Mouse (Mus musculus): ENCODE data around the gene Kat5.

Gene Kat5

DNA sequence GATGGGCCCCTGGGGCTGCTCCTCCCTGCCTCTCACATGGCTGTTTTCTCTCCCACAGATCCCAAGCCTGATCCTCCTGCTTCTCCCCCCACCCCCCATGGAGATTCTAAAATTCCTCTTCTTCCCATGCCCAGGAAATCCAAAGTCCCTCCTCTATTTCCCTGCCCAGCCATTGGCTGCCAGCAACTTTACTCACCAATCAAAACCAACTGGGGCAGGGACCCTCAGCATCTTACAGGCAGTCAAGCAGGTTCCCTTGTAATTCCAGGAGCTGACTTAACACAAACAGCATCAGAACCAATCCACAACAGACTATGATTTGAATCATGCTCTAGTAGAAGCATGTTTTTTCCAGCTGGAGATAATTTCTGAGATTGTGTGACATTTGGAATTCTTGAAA lies 19.9 kb upstream of the Kat5 start:
- DNase-seq (ENCODE audit: low spot score) = no peak

- DNase-seq (ENCODE audit: low spot score) = no peak
Observed at GRCm38 (mm10) chr19:5625311-5625710, 15.3 kb upstream of the Kat5 start.

DNA sequence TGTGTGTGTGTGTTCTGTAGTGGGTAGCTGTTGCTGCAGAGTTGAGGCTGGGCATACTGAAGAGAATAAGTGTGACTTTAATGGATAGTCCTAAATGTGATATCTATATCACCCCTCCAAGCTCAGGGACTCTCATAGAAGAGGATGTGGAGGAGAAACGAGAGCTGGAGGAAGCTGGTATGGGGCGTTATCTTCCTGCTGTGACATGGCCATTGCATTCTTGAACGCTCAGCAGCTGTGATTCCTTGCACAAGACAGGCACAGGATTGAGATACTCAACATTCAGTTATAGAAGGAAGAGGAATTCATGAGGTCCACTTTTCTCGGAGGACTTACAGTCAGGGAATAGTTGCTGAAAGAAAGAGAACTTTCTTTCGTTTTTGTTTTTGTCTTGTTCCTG lies 11.8 kb upstream of the Kat5 start:
- no peak for DNase-seq (ENCODE audit: low spot score)

- no peak for DNase-seq (ENCODE audit: low spot score)
Observed at GRCm38 (mm10) chr19:5620007-5620406, 10.0 kb upstream of the Kat5 start.

DNA sequence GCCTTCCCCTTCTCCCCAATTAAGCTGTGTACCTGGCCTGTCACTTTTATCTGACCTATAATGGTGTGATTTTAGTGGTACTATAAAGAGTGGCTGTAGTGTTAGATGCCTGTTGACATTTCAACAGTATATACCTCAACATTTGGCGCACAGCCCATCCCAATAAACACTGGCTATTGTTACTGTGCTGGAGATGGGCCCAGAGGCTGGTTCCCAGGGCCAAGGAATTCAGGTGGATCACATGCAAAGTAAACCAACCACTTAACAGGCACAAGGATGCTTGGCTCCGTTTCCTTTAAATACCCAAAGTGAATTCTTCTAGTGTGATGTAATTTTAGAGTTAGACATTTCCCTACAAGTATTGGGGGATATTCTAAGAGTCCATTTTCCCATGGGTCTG lies 4.9 kb upstream of the Kat5 start:
- DNase-seq (ENCODE audit: low spot score) = peak; percentile 86

GRCm38 (mm10) chr19:5612762-5613411 lies 2.9 kb upstream of the Kat5 start:
- no peak for DNase-seq (ENCODE audit: low spot score)

DNA sequence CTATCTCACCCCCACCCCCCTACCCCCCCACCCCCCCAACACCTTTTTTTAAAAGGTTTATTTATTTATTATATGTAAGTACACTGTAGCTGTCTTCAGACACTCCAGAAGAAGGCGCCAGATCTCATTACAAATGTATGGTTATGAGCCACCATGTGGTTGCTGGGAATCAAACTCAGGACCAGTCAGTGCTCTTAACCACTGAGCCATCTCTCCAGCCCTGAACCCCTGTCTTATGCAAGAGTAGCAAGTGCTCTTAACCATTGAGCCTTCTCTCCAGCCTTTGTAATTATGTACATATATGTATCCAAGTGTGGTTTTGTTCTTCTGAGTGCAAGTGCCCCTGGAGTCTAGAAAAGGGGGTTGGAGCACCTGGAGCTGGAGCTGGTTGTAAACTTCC lies 1.9 kb upstream of the Kat5 start:
- peak; percentile 41 for DNase-seq (ENCODE audit: low spot score)

DNA sequence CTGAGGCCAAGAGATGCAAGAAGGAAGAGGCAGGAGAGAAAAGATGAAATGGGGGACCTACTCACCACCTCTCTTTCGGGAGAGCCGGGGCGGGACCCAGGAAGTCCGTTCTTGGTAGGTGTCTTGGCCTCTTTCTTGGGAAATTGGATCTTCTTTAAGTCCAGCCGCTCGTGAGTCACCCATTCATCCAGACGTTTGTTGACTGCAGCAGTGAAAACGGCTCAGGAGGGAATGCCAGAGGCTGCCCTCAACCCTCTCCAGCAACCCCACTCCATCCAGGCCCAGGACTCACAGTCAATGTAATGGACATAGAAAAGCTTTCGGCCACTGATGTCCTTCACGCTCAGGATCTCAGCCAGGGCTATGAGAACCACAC lies 878 bp downstream of the Kat5 start:
- DNase-seq (ENCODE audit: low spot score) = no peak

GRCm38 (mm10) chr19:5608707-5609106 lies 1.3 kb downstream of the Kat5 start:
- no peak for DNase-seq (ENCODE audit: low spot score)

GRCm38 (mm10) chr19:5607705-5608410 lies 2.2 kb downstream of the Kat5 start:
- DNase-seq (ENCODE audit: low spot score) = no peak

GRCm38 (mm10) chr19:5606196-5606595 lies 3.8 kb downstream of the Kat5 start:
- no peak for DNase-seq (ENCODE audit: low spot score)

GRCm38 (mm10) chr19:5605126-5605525 lies 4.9 kb downstream of the Kat5 start:
- DNase-seq (ENCODE audit: low spot score) = no peak

GRCm38 (mm10) chr19:5603664-5604063 lies 6.4 kb downstream of the Kat5 start:
- no peak for DNase-seq (ENCODE audit: low spot score)

- DNase-seq (ENCODE audit: low spot score) = peak; percentile 86
Observed at GRCm38 (mm10) chr19:5601752-5602541, 8.1 kb downstream of the Kat5 start, which contains the start of gene Rnaseh2c. Gene Rnaseh2c (plus strand): TSS chr19:5601873.

- DNase-seq (ENCODE audit: low spot score) = no peak
Observed at GRCm38 (mm10) chr19:5599224-5599623, 10.8 kb downstream of the Kat5 start.

DNA sequence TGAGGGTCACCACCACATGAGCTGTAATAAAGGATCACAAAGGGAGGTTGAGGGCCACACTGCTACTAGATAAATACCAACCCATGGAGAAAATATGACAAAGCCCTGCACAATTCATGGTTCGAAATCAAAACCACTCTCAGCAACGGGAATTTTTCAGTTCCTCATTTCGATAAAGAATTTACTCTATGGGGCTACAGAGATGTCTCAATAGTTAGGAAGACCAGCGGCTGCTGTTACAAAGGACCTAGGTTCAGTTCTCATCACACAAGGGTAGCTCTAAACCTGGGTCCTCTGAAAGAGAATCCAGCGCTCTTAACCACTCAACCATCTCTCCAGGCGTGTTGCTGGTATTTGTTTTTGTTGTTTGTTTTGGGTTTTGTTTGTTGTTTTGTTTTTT lies 18.1 kb downstream of the Kat5 start:
- no peak for DNase-seq (ENCODE audit: low spot score)

GRCm38 (mm10) chr19:5589159-5589558 lies 20.9 kb downstream of the Kat5 start:
- no peak for DNase-seq (ENCODE audit: low spot score)

- no peak for DNase-seq (ENCODE audit: low spot score)
Observed at GRCm38 (mm10) chr19:5581995-5582394, 28.0 kb downstream of the Kat5 start.

DNA sequence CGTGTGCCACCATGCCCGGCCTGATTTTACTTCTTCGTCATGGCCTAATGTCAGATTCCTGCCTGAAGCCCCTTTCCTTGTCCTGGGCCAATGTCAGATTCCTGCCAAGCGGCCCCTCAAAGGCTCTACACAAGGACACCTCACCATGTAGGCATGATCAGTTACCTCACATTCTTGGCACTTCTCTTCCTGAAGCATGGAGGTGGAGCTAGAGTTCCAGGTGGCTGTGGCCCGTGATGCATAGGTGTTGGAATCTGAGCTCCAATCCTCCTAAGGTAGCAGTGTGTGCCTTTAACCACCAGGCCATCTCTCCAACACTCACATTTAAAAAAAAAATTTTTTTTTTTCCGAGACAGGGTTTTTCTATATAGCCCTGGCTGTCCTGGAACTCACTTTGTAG lies 29.3 kb downstream of the Kat5 start:
- no peak for DNase-seq (ENCODE audit: low spot score)

- no peak for DNase-seq (ENCODE audit: low spot score)
Observed at GRCm38 (mm10) chr19:5579971-5580370, 30.1 kb downstream of the Kat5 start.

GRCm38 (mm10) chr19:5575336-5575735 lies 34.7 kb downstream of the Kat5 start:
- no peak for DNase-seq (ENCODE audit: low spot score)

DNA sequence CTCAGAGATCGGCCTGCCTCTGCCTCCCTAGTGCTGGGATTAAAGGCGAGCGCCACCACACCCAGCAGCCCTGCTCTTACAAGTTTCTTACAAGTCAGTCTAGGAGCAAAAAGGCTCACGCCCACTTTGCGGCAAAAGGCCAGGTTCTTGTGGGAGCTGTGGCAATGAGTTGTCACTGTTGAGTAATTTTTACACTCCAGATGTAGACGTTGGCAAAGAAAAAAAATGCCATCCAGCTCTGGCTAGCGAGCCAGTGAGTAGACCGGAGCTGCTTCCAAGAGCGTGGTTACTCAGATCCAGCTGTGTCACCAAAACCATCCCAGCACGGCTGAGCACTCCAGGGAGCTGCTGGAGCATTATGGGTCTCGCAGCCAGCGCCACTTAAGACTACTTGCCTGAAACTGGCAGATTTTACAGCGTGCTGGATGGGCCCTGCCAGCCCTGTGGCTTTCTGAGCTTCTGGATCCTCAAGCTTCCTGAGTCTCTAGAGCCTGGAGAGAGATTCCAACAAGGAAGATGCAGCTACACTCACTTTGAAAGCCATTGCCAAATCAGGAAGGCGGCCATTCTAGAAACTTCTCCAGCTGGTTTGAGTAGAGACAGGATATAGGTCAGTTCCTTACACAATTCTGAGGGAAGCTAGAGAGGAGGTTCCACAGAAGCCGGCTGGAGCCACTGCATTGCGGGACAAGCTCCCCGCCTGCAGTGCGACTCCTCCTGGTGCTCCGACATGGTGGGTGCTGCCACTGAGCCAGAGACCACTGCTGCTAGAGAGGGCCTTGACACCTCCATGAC lies 37.5 kb downstream of the Kat5 start:
- peak; percentile 76 for DNase-seq (ENCODE audit: low spot score)
